Mouse (Mus musculus) hindbrain, embryonic 10.5 days (tissue): Measurements from ENCODE around the gene Sbno2. TPM values are rescaled to one million over a fixed set of nuclear protein-coding genes. Genes with fewer than 3 reads are reported as not detected.

ENCODE experiments used
- DNase-seq: peaks from one replicate; pipeline ENCODE4 v3.0.0-alpha.2; 2017; ENCODE audit warnings: low spot score
- H3K27ac ChIP-seq: fragments of 300-500 bp; sonication (generic); 2 replicates; pipeline ENCODE4 v1.5.1; 2016; ENCODE audit warnings: mild to moderate bottlenecking, moderate library complexity
- H3K27me3 ChIP-seq: fragments of 300-500 bp; sonication (generic); 2 replicates; pipeline ENCODE4 v1.6.1; 2016; ENCODE audit warnings: mild to moderate bottlenecking; ENCODE audit not compliant: poor library complexity, insufficient read depth, severe bottlenecking
- H3K36me3 ChIP-seq: fragments of 300-500 bp; sonication (generic); 2 replicates; pipeline ENCODE4 v1.6.1; 2016; ENCODE audit warnings: mild to moderate bottlenecking, moderate library complexity
- H3K4me1 ChIP-seq: fragments of 300-500 bp; sonication (generic); replicated peaks from 2 replicates; pipeline ENCODE4 v1.6.1; 2016; ENCODE audit warnings: mild to moderate bottlenecking
- H3K4me3 ChIP-seq: fragments of 300-500 bp; sonication (generic); 2 replicates; pipeline ENCODE4 v1.5.1; 2016; ENCODE audit warnings: mild to moderate bottlenecking, moderate library complexity
- H3K9me3 ChIP-seq: fragments of 300-500 bp; sonication (generic); 2 replicates; pipeline ENCODE4 v1.6.1; 2016; ENCODE audit warnings: mild to moderate bottlenecking, moderate library complexity
- WGBS: fragments of 180-500 bp; shearing (Covaris S2); methylation state at CpG from one replicate; pipeline ENCODE4 v1.1.7; 2016; 5-methylcytosine and 5-hydroxymethylcytosine counted together
- polyA plus RNA-seq: library from polyadenylated mRNA; unstranded; fragments of >200 nt; fragmentation: Nextera tagmentation; extraction: Ambion mirVana; gene quantifications from 2 replicates; pipeline ENCODE4 v1.2.1, GENCODE M21; 2016

The Sbno2 gene
- polyA plus RNA-seq, 1 experiment from 2014 or later: 17.2 TPM

GRCm38 (mm10) chr10:80114341-80115284 lies 9.2 kb upstream of the Sbno2 start:
- peak overlapping the region; percentile 92 for H3K4me3 ChIP-seq
- peaks cover 41% of the 10 kb centered on the region for H3K4me1 ChIP-seq
- 3% methylated on average over 27 of the region's 27 CpGs for WGBS
- no peaks in the 10 kb centered on the region for H3K9me3 ChIP-seq
- no peaks in the 10 kb centered on the region for H3K27me3 ChIP-seq
- H3K27ac ChIP-seq: peak overlapping the region; percentile 95
- DNase-seq: peak; percentile 92
- peaks cover 26% of the 10 kb centered on the region for H3K36me3 ChIP-seq

GRCm38 (mm10) chr10:80107678-80108077 lies 2.3 kb upstream of the Sbno2 start:
- H3K27me3 ChIP-seq: no peaks in the 10 kb centered on the region
- no peak overlapping the region for H3K27ac ChIP-seq

GRCm38 (mm10) chr10:80105926-80106325 lies 555 bp upstream of the Sbno2 start:
- no peak overlapping the region for H3K27ac ChIP-seq

More at GRCm38 (mm10) chr10:80107678-80108077, 2.3 kb upstream of the Sbno2 start:
- no peak overlapping the region for H3K4me3 ChIP-seq
- 66% methylated on average over 6 of the region's 6 CpGs for WGBS
- H3K9me3 ChIP-seq: no peaks in the 10 kb centered on the region
- DNase-seq: no peak
- peaks cover 4% of the 10 kb centered on the region for H3K4me1 ChIP-seq
- H3K36me3 ChIP-seq: no peaks in the 10 kb centered on the region

GRCm38 (mm10) chr10:80104181-80104580 lies 1.2 kb downstream of the Sbno2 start:
- H3K27me3 ChIP-seq: no peaks in the 10 kb centered on the region
- H3K4me1 ChIP-seq: peaks cover 34% of the 10 kb centered on the region
- no peaks in the 10 kb centered on the region for H3K36me3 ChIP-seq
- 79% methylated on average over 3 of the region's 3 CpGs for WGBS
- DNase-seq: no peak
- no peak overlapping the region for H3K4me3 ChIP-seq
- no peaks in the 10 kb centered on the region for H3K9me3 ChIP-seq
- no peak overlapping the region for H3K27ac ChIP-seq

More at GRCm38 (mm10) chr10:80105926-80106325, 555 bp upstream of the Sbno2 start:
- H3K4me1 ChIP-seq: peaks cover 19% of the 10 kb centered on the region
- DNase-seq: no peak
- 69% methylated on average over 5 of the region's 5 CpGs for WGBS
- no peaks in the 10 kb centered on the region for H3K36me3 ChIP-seq
- no peaks in the 10 kb centered on the region for H3K9me3 ChIP-seq
- H3K4me3 ChIP-seq: no peak overlapping the region
- H3K27me3 ChIP-seq: no peaks in the 10 kb centered on the region

- WGBS: 82% methylated on average over 2 of the region's 2 CpGs
- Histone ChIP-seq H3K4me1 (peaks cover 42% of the 10 kb centered on the region), H3K27me3 (no peaks in the 10 kb centered on the region), H3K4me3 (no peak overlapping the region; the same call in 1 of the 2 replicates), H3K27ac (peak overlapping the region; percentile 93), H3K9me3 (no peaks in the 10 kb centered on the region), H3K36me3 (no peaks in the 10 kb centered on the region)
- DNase-seq: no peak
Observed at GRCm38 (mm10) chr10:80103032-80103431, 2.3 kb downstream of the Sbno2 start.

- no peaks in the 10 kb centered on the region for H3K36me3 ChIP-seq
- H3K9me3 ChIP-seq: no peaks in the 10 kb centered on the region
- peak overlapping the region; percentile 93 for H3K27ac ChIP-seq
- WGBS: under 1% methylated on average over 59 of the region's 59 CpGs
- peak overlapping the region; percentile 81 for H3K4me3 ChIP-seq
- peak; percentile 89 for DNase-seq
- H3K4me1 ChIP-seq: peaks cover 48% of the 10 kb centered on the region
- H3K27me3 ChIP-seq: no peaks in the 10 kb centered on the region
Observed at GRCm38 (mm10) chr10:80102216-80102915, 3.0 kb downstream of the Sbno2 start.

- peaks cover 61% of the 10 kb centered on the region for H3K4me1 ChIP-seq
- H3K4me3 ChIP-seq: peak overlapping the region; percentile 81; the same call in 1 of the 2 replicates
- WGBS: 64% methylated on average over 11 of the region's 11 CpGs
- no peaks in the 10 kb centered on the region for H3K27me3 ChIP-seq
- H3K9me3 ChIP-seq: no peaks in the 10 kb centered on the region
- DNase-seq: no peak
- peak overlapping the region; percentile 93; the same call in 1 of the 2 replicates for H3K27ac ChIP-seq
- no peaks in the 10 kb centered on the region for H3K36me3 ChIP-seq
Observed at GRCm38 (mm10) chr10:80100982-80101381, 4.4 kb downstream of the Sbno2 start.

GRCm38 (mm10) chr10:80098630-80099029 lies 6.7 kb downstream of the Sbno2 start:
- no peak overlapping the region for H3K4me3 ChIP-seq
- DNase-seq: no peak
- H3K4me1 ChIP-seq: peaks cover 78% of the 10 kb centered on the region
- H3K27me3 ChIP-seq: no peaks in the 10 kb centered on the region
- no peak overlapping the region for H3K27ac ChIP-seq
- 81% methylated on average over 5 of the region's 5 CpGs for WGBS
- H3K9me3 ChIP-seq: no peaks in the 10 kb centered on the region
- H3K36me3 ChIP-seq: no peaks in the 10 kb centered on the region

GRCm38 (mm10) chr10:80097275-80097674 lies 8.1 kb downstream of the Sbno2 start:
- Histone ChIP-seq H3K4me3 (peak overlapping the region; percentile 2; the same call in 1 of the 2 replicates), H3K27ac (peak overlapping the region; percentile 13; the same call in 1 of the 2 replicates), H3K36me3 (no peaks in the 10 kb centered on the region), H3K4me1 (peaks cover 72% of the 10 kb centered on the region), H3K27me3 (no peaks in the 10 kb centered on the region), H3K9me3 (no peaks in the 10 kb centered on the region)
- peak; percentile 26 for DNase-seq
- 19% methylated on average over 7 of the region's 7 CpGs for WGBS

GRCm38 (mm10) chr10:80095547-80095946 lies 9.8 kb downstream of the Sbno2 start:
- DNase-seq: no peak
- H3K9me3 ChIP-seq: no peaks in the 10 kb centered on the region
- H3K36me3 ChIP-seq: 0 out of 2 replicates have a peak, but pooled peaks cover 2% of the 10 kb centered on the region
- no peak overlapping the region for H3K4me3 ChIP-seq
- 87% methylated on average over 5 of the region's 5 CpGs for WGBS
- no peaks in the 10 kb centered on the region for H3K27me3 ChIP-seq
- H3K4me1 ChIP-seq: peaks cover 56% of the 10 kb centered on the region
- H3K27ac ChIP-seq: no peak overlapping the region

- H3K4me1 ChIP-seq: peaks cover 48% of the 10 kb centered on the region
- H3K27ac ChIP-seq: peak overlapping the region; percentile 29; the same call in 1 of the 2 replicates
- 0 out of 2 replicates have a peak, but pooled peaks cover 7% of the 10 kb centered on the region for H3K36me3 ChIP-seq
- H3K4me3 ChIP-seq: no peak overlapping the region
- no peaks in the 10 kb centered on the region for H3K9me3 ChIP-seq
- no peaks in the 10 kb centered on the region for H3K27me3 ChIP-seq
- 86% methylated on average over 3 of the region's 3 CpGs for WGBS
- DNase-seq: no peak
Observed at GRCm38 (mm10) chr10:80094684-80095083, 10.7 kb downstream of the Sbno2 start.

GRCm38 (mm10) chr10:80094085-80094484 lies 11.3 kb downstream of the Sbno2 start:
- 93% methylated on average over 6 of the region's 6 CpGs for WGBS
- Histone ChIP-seq H3K36me3 (peaks cover 7% of the 10 kb centered on the region; the same call in 1 of the 2 replicates), H3K9me3 (no peaks in the 10 kb centered on the region), H3K4me3 (no peak overlapping the region), H3K27me3 (no peaks in the 10 kb centered on the region), H3K4me1 (peaks cover 47% of the 10 kb centered on the region), H3K27ac (no peak overlapping the region)
- no peak for DNase-seq
